8 mouse cellular contexts compared by ENCODE assay signal in genomic region chr1:134636684-134637083, GRCm38 (mm10). TPM values are rescaled to one million over a fixed set of nuclear protein-coding genes. Genes with fewer than 3 reads are reported as not detected.
DNase-seq lines count a peak whose midpoint lies in the region; ATAC-seq lines count a peak whose summit lies in the region.

No protein-coding gene starts in this region.

- H3K4me1 ChIP-seq in limb, embryonic 13.5 days, result peaks cover 6% of the 10 kb centered on the region
- H3K4me1 ChIP-seq in limb, embryonic 10.5 days, result 0 out of 2 replicates have a peak, but pooled peaks cover 5% of the 10 kb centered on the region
- peaks cover 3% of the 10 kb centered on the region; the same call in 1 of the 2 replicates for H3K4me1 ChIP-seq in neural tube, embryonic 12.5 days

- H3K27me3 ChIP-seq in limb, embryonic 13.5 days, result peaks cover 2% of the 10 kb centered on the region
- H3K27me3 ChIP-seq in limb, embryonic 10.5 days (ENCODE audit: low read depth, poor library complexity, severe bottlenecking), result peaks cover 2% of the 10 kb centered on the region; the same call in 1 of the 2 replicates
- H3K27me3 ChIP-seq in neural tube, embryonic 12.5 days (replicated peaks), result no peaks in the 10 kb centered on the region

- ATAC-seq in limb, embryonic 13.5 days (ENCODE audit: low FRiP score, low read depth), result peak; percentile 22; the same call in 1 of the 2 replicates
- ATAC-seq in neural tube, embryonic 12.5 days (ENCODE audit: low FRiP score, low read depth), result 0 out of 2 replicates have a peak, but pooled peaks have one; percentile 22

- peaks cover 33% of the 10 kb centered on the region for H3K36me3 ChIP-seq in limb, embryonic 13.5 days
- peaks cover 29% of the 10 kb centered on the region for H3K36me3 ChIP-seq in limb, embryonic 10.5 days
- H3K36me3 ChIP-seq in neural tube, embryonic 12.5 days, result peaks cover 26% of the 10 kb centered on the region

- H3K4me2 ChIP-seq in limb, embryonic 13.5 days (replicated peaks), result no peak overlapping the region
- H3K4me2 ChIP-seq in neural tube, embryonic 12.5 days (replicated peaks), result no peak overlapping the region

- 11% methylated on average over 3 of the region's 3 CpGs for WGBS in limb, embryonic 13.5 days
- WGBS in limb, embryonic 10.5 days, result 13% methylated on average over 3 of the region's 3 CpGs
- 14% methylated on average over 3 of the region's 3 CpGs for WGBS in neural tube, embryonic 12.5 days

- H3K4me3 ChIP-seq in limb, embryonic 13.5 days, result no peak overlapping the region
- H3K4me3 ChIP-seq in limb, embryonic 10.5 days, result no peak overlapping the region
- no peak overlapping the region for H3K4me3 ChIP-seq in neural tube, embryonic 12.5 days

- peak; percentile 28 for DNase-seq in adrenal gland, adult 2 months
- DNase-seq in adrenal gland, postnatal 4 days (ENCODE audit: low spot score in 2 of 2), result no peak
- DNase-seq in limb, embryonic 10.5 days (ENCODE audit: low spot score), result no peak
- DNase-seq in cerebellum, postnatal 25 days, result peak; percentile 62 to 79
- peak; percentile 11 to 68 for DNase-seq in kidney, postnatal 36 days
- no peak for DNase-seq in ovary, postnatal 10 days (ENCODE audit: low spot score)

- no peaks in the 10 kb centered on the region for H3K9me3 ChIP-seq in limb, embryonic 13.5 days
- no peaks in the 10 kb centered on the region for H3K9me3 ChIP-seq in limb, embryonic 10.5 days (replicated peaks)
- H3K9me3 ChIP-seq in neural tube, embryonic 12.5 days, result no peaks in the 10 kb centered on the region

- no peak overlapping the region for H3K9ac ChIP-seq in limb, embryonic 13.5 days
- no peak overlapping the region for H3K9ac ChIP-seq in neural tube, embryonic 12.5 days

- H3K27ac ChIP-seq in limb, embryonic 13.5 days, result no peak overlapping the region
- no peak overlapping the region for H3K27ac ChIP-seq in limb, embryonic 10.5 days
- H3K27ac ChIP-seq in neural tube, embryonic 12.5 days, result no peak overlapping the region

RNA-seq across cellular contexts. Expression of gene Syt2, which starts 9.8 kb away (rescaled TPM):
- under 1 TPM; 0.06 to 0.17 TPM for total RNA-seq in adrenal gland, adult 2 months (2021)
- 0.01 and 0.55 TPM in 2 replicates for polyA plus RNA-seq in adrenal gland, adult 2 months (2012; rRNA removed)
- 1 to 10 TPM; 1.5 to 2.9 TPM for total RNA-seq in adrenal gland, postnatal 4 days (2021)
- polyA plus RNA-seq in limb, embryonic 13.5 days (2015; fragmentation: Nextera tagmentation; extraction: Ambion mirVana), result 0.32 and 1.1 TPM in 2 replicates
- polyA plus RNA-seq in limb, embryonic 10.5 days (2016; fragmentation: Nextera tagmentation; extraction: Ambion mirVana), result 0.04 and 0.06 TPM in 2 replicates
- 7.8 and 9.8 TPM in 2 replicates for polyA plus RNA-seq in neural tube, embryonic 12.5 days (2016; fragmentation: Nextera tagmentation; extraction: Ambion mirVana)

Comparison
In these comparisons a context has a peak if more than half of its experiments do, and no peak if none do; other contexts are left out.
1. DNase-seq: peak in adrenal gland, adult 2 months (single experiment), cerebellum, postnatal 25 days (2 of 2) and kidney, postnatal 36 days (2 of 2); none in adrenal gland, postnatal 4 days (0 of 2), limb, embryonic 10.5 days (single experiment) and ovary, postnatal 10 days (single experiment).